Mouse (Mus musculus) hindbrain, embryonic 16.5 days (tissue): ENCODE measurements at regions not wholly inside any gene's neighbourhood (a gene's known extent, or its start where the extent isn't known, plus 50 kb on each side); places are given as distances from the start of the nearest gene placed in this dataset.

Source experiments
- ATAC-seq: fragments of 200-750 bp; cut with Nextera tagmentation; 2 replicates; pipeline ENCODE4 v1.8.0; 2017; ENCODE audit warnings: moderate TSS enrichment, moderate library complexity
- H3K27ac ChIP-seq: fragments of 300-500 bp; sonication (generic); 2 replicates; pipeline ENCODE4 v1.5.1; 2014; ENCODE audit warnings: low read depth, mild to moderate bottlenecking, control low read depth, low read length, moderate library complexity
- H3K27me3 ChIP-seq: fragments of 300-500 bp; sonication (generic); replicated peaks from 2 replicates; pipeline ENCODE4 v1.6.1; 2014; ENCODE audit warnings: low read length; ENCODE audit not compliant: control insufficient read depth, insufficient read depth
- H3K36me3 ChIP-seq: fragments of 300-500 bp; sonication (generic); 2 replicates; pipeline ENCODE4 v1.6.1; 2014; ENCODE audit warnings: mild to moderate bottlenecking, low read length, moderate library complexity, mixed read lengths; ENCODE audit not compliant: control insufficient read depth, insufficient read depth
- H3K4me1 ChIP-seq: fragments of 300-500 bp; sonication (generic); 2 replicates; pipeline ENCODE4 v1.6.1; 2014; ENCODE audit warnings: low read depth, low read length; ENCODE audit not compliant: control insufficient read depth, insufficient read depth
- H3K4me2 ChIP-seq: fragments of 300-500 bp; sonication (generic); 2 replicates; pipeline ENCODE4 v1.6.1; 2014; ENCODE audit warnings: mild to moderate bottlenecking, low read length, control low read depth, moderate library complexity
- H3K4me3 ChIP-seq: fragments of 300-500 bp; sonication (generic); 2 replicates; pipeline ENCODE4 v1.5.1; 2014; ENCODE audit warnings: mild to moderate bottlenecking, low read length, control low read depth, moderate library complexity
- H3K9ac ChIP-seq: fragments of 300-500 bp; sonication (generic); 2 replicates; pipeline ENCODE4 v1.6.1; 2014; ENCODE audit warnings: low read depth, mild to moderate bottlenecking, control low read depth, low read length, moderate library complexity
- H3K9me3 ChIP-seq: fragments of 300-500 bp; sonication (generic); 2 replicates; pipeline ENCODE4 v1.6.1; 2014; ENCODE audit warnings: mild to moderate bottlenecking, low read length, moderate library complexity; ENCODE audit not compliant: control insufficient read depth
- WGBS: fragments of 180-500 bp; shearing (Covaris S2); extraction: QIAGEN DNeasy Blood & Tissue Kit; methylation state at CpG from one replicate; pipeline ENCODE4 v1.1.7; 2014; 5-methylcytosine and 5-hydroxymethylcytosine counted together

- H3K27me3 ChIP-seq = no peaks in the 10 kb centered on the region
- no peaks in the 10 kb centered on the region for H3K36me3 ChIP-seq
- H3K9me3 ChIP-seq = no peaks in the 10 kb centered on the region
- 84% methylated on average over 6 of the region's 6 CpGs for WGBS
- no peaks in the 10 kb centered on the region for H3K4me1 ChIP-seq
- no peak overlapping the region for H3K9ac ChIP-seq
- H3K27ac ChIP-seq = no peak overlapping the region
- no peak for ATAC-seq
- no peak overlapping the region for H3K4me2 ChIP-seq
- H3K4me3 ChIP-seq = no peak overlapping the region
These were observed 357.9 kb upstream of the Ddhd1 start for GRCm38 (mm10) chr14:46015682-46016400.

DNA sequence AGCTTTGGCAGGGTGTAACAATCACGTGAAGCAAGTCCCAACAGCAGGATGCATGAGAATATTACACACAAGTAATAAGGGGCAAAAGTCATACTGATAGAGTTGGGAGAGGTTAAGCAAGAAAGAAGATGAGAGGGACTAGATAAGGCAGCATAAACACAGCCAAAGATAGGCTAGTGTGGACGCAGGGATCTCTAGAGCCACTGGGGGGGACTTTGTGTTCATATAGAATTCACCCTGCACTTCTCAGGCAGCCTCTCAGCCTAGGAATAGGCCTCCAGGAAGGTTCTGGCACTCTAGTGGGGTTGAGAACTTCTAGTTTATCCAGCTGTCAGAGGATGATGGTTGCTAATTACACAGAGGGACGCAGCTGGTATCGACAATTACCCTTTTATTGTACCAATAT, 358.8 kb upstream of the Ddhd1 start:
- no peak overlapping the region for H3K4me2 ChIP-seq
- H3K4me1 ChIP-seq = no peaks in the 10 kb centered on the region
- H3K27ac ChIP-seq = no peak overlapping the region
- no peaks in the 10 kb centered on the region for H3K9me3 ChIP-seq
- 72% methylated on average over 4 of the region's 4 CpGs for WGBS
- no peaks in the 10 kb centered on the region for H3K27me3 ChIP-seq
- no peak overlapping the region for H3K4me3 ChIP-seq
- H3K36me3 ChIP-seq = no peaks in the 10 kb centered on the region
- ATAC-seq = no peak
- no peak overlapping the region for H3K9ac ChIP-seq

- Histone ChIP-seq H3K4me1 (no peaks in the 10 kb centered on the region), H3K36me3 (no peaks in the 10 kb centered on the region), H3K4me3 (no peak overlapping the region), H3K9ac (no peak overlapping the region), H3K9me3 (no peaks in the 10 kb centered on the region), H3K27me3 (no peaks in the 10 kb centered on the region), H3K27ac (no peak overlapping the region), H3K4me2 (no peak overlapping the region)
- ATAC-seq = no peak
- 73% methylated on average over 3 of the region's 3 CpGs for WGBS
These were observed 359.3 kb upstream of the Ddhd1 start for GRCm38 (mm10) chr14:46017286-46017685.

GRCm38 (mm10) chr14:46017976-46018375, 360.0 kb upstream of the Ddhd1 start:
- Histone ChIP-seq H3K4me3 (no peak overlapping the region), H3K9me3 (no peaks in the 10 kb centered on the region), H3K4me1 (no peaks in the 10 kb centered on the region), H3K9ac (no peak overlapping the region), H3K27me3 (no peaks in the 10 kb centered on the region), H3K36me3 (no peaks in the 10 kb centered on the region), H3K27ac (no peak overlapping the region), H3K4me2 (no peak overlapping the region)
- no peak for ATAC-seq
- 92% methylated on average over 6 of the region's 6 CpGs for WGBS

DNA sequence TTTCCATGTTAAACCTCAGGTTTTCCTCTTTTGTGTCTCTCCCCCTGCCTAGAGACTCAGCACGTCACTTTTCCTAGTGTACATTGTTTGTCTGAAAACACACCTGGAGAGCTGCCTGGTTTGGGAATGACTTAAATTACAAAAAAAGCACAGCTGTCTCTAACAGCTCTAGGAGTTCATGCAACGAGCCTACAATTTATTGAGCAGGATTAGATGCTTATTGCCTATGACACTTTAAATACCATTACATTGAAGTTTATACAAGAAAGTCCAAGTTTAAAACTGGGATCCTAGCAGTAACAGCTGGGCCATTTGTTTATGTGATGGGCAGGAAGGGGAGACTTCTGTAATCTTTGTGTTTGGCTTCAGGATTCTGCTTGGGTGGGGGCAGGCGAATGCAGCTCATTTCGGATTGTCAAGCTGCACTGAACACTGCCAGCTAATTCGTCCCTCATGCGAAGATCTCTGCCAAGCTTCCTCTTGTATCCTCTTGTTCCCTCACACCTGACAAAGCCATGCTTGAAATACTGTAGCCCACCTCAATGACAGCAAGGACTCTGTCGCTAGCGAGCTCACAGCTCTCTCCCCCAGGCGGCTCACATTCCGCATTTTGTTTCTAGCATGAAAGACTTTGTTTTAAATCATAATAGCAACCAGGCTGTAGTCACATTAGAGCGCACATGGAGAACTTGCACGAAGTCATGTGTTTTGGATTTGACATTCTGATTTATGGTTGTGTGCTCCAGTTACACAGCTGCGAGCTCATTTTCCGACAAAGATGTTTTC, 359.8 kb upstream of the Gm15217 start:
- H3K4me1 ChIP-seq = no peaks in the 10 kb centered on the region
- no peaks in the 10 kb centered on the region for H3K27me3 ChIP-seq
- H3K36me3 ChIP-seq = no peaks in the 10 kb centered on the region
- ATAC-seq = peak; percentile 56
- 52% methylated on average over 14 of the region's 14 CpGs for WGBS
- H3K9ac ChIP-seq = no peak overlapping the region
- H3K27ac ChIP-seq = no peak overlapping the region
- H3K4me2 ChIP-seq = no peak overlapping the region
- no peaks in the 10 kb centered on the region for H3K9me3 ChIP-seq
- H3K4me3 ChIP-seq = no peak overlapping the region

GRCm38 (mm10) chr14:46034301-46034700, 344.9 kb upstream of the Gm15217 start:
- 95% methylated on average over 8 of the region's 8 CpGs for WGBS
- H3K4me2 ChIP-seq = no peak overlapping the region

GRCm38 (mm10) chr14:46060622-46061381, 318.4 kb upstream of the Gm15217 start:
- peak overlapping the region; percentile 24 for H3K4me3 ChIP-seq
- H3K27ac ChIP-seq = no peak overlapping the region
- H3K36me3 ChIP-seq = no peaks in the 10 kb centered on the region
- ATAC-seq = peak; percentile 68; the same call in 1 of the 2 replicates
- 15% methylated on average over 14 of the region's 14 CpGs for WGBS
- no peaks in the 10 kb centered on the region for H3K9me3 ChIP-seq
- no peak overlapping the region for H3K9ac ChIP-seq
- H3K4me2 ChIP-seq = peak overlapping the region; percentile 53
- H3K4me1 ChIP-seq = no peaks in the 10 kb centered on the region
- no peaks in the 10 kb centered on the region for H3K27me3 ChIP-seq

More at GRCm38 (mm10) chr14:46034301-46034700, 344.9 kb upstream of the Gm15217 start:
- no peak overlapping the region for H3K27ac ChIP-seq
- no peak for ATAC-seq
- no peaks in the 10 kb centered on the region for H3K9me3 ChIP-seq
- H3K4me1 ChIP-seq = no peaks in the 10 kb centered on the region
- H3K9ac ChIP-seq = no peak overlapping the region
- H3K36me3 ChIP-seq = no peaks in the 10 kb centered on the region
- H3K4me3 ChIP-seq = no peak overlapping the region
- H3K27me3 ChIP-seq = no peaks in the 10 kb centered on the region

DNA sequence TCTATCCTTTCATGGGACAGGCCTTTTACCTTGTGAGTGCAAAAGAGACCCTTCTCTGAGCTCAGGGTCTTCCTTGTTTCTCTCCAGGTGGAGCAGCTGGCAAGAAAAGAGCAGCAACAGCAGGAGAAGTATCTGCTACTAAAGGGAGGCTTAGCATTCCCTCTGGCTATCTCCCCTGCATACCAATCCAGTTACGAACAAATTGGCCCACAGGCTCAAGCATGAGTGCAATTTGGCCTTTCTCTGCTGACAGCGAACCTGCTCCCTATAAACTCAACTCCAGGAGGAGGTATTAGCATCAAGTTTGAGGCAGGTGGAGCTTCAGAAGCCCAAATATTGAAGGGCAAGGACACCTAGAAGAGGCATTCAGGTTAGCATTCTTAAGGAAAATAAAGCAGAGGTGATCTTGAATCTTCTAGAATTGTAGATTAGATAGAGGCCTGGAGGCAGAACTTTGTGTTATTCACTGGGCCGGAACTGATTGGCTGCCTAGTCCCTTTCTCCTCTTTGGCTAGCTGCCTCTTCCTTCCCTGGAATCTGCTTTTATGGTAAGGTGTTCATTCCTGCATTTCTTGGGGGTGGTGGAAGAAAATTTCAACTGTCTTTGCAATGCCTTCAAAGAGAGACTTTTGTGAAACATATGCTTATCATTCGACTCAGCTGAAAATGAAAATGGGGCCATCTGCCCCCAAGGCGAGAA, 312.0 kb upstream of the Gm15217 start:
- no peak overlapping the region for H3K4me3 ChIP-seq
- no peaks in the 10 kb centered on the region for H3K27me3 ChIP-seq
- 79% methylated on average over 5 of the region's 5 CpGs for WGBS
- ATAC-seq = no peak
- no peak overlapping the region for H3K27ac ChIP-seq
- H3K4me2 ChIP-seq = no peak overlapping the region
- H3K9me3 ChIP-seq = no peaks in the 10 kb centered on the region
- no peak overlapping the region for H3K9ac ChIP-seq
- no peaks in the 10 kb centered on the region for H3K36me3 ChIP-seq
- H3K4me1 ChIP-seq = no peaks in the 10 kb centered on the region
